Mouse (Mus musculus): Measurements from ENCODE around the gene Fam189a1.

Gene Fam189a1

DNA sequence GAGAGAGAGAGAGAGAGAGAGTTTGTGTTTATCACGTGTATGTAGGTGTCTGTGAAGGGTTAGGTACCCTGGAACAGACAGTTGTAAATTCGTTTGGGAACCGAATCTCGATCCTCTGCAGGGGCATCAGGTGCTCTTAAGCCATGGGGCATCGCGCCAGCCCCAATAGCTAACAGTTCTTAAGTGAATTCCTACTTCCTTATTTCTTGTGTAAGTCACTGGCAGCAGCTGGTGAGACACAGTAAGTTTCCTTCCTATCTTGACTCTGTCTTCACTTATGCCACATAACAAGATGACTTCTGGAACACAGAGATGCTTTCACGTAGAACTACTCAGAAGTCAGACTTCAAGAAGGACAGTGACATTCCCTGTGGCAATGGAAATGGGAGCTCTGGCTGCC is 275.0 kb downstream of the Fam189a1 start:
- Histone ChIP-seq H3K27me3 (ENCODE audit: control insufficient read depth, insufficient read depth, low read length, poor library complexity, severe bottlenecking) (no peaks in the 10 kb centered on the region), H3K36me3 (ENCODE audit: control insufficient read depth, insufficient read depth, low read length, poor library complexity, severe bottlenecking) (no peaks in the 10 kb centered on the region)
- peak; percentile 22 for DNase-seq (ENCODE audit: low read depth, low spot score)

DNA sequence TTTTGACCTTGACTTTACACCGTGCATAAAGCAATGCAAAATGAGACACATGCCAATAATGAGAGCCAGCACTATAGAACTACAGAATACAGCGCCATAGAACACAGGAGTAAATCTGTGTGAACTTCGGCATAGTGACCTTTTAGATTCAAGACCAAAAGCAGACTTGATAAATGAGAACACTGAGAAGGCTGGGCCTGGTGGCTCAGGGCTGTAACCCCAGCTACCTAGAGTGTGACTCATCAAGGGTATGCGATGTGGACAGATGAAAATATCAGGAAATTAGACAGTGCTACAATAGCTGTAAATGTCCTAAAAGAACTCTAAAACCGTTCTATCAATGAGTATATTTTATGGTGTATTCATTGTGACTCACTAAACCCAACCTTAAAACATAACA is 276.0 kb downstream of the Fam189a1 start:
- Histone ChIP-seq H3K36me3 (ENCODE audit: control insufficient read depth, insufficient read depth, low read length, poor library complexity, severe bottlenecking) (no peaks in the 10 kb centered on the region), H3K27me3 (ENCODE audit: control insufficient read depth, insufficient read depth, low read length, poor library complexity, severe bottlenecking) (no peaks in the 10 kb centered on the region)
- DNase-seq (ENCODE audit: low read depth, low spot score): no peak

DNA sequence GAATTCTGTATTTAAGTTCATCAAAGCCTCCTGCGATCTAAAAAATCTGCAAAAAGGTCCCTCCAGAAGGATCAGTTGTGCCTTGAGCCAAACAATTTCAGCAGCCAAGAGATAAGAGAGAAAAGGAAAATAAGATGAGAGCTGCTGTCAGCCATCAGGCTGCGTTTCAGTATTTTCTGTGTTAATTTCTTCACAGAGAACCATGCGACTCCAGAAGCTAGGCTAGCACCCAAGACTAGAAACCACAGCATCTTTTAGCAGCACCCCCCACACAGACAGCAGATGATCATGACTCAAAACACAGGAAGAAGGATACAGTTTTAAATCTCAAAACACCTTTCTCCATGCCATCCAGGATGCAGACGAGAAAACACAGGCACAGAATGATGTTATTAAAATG is 281.4 kb downstream of the Fam189a1 start:
- H3K36me3 ChIP-seq (ENCODE audit: control insufficient read depth, insufficient read depth, low read length, poor library complexity, severe bottlenecking): no peaks in the 10 kb centered on the region; the same call in 1 of the 2 replicates
- no peak for DNase-seq (ENCODE audit: low read depth, low spot score)
- H3K27me3 ChIP-seq (ENCODE audit: control insufficient read depth, insufficient read depth, low read length, poor library complexity, severe bottlenecking): no peaks in the 10 kb centered on the region

DNA sequence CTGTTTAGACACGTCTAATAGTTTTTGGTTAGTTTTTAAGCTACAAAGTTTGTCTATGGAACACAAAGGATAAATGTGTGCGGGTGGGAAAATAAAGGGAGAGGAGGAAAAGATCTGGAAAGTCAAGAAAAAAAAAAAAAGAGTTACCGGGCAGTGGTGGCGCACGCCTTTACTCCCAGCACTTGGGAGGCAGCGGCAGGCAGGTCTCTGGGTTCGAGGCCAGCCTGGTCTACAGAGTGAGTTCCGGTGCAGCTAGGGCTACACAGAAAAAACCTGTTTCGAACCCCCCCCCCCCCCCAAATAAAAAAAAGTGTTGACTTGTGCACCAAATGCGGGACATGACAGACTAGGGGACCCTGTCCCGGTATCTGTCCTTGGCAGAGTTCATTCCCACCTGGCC is 283.1 kb downstream of the Fam189a1 start:
- Histone ChIP-seq H3K27me3 (ENCODE audit: control insufficient read depth, insufficient read depth, low read length, poor library complexity, severe bottlenecking) (no peaks in the 10 kb centered on the region), H3K36me3 (ENCODE audit: control insufficient read depth, insufficient read depth, low read length, poor library complexity, severe bottlenecking) (no peaks in the 10 kb centered on the region; the same call in 1 of the 2 replicates)
- no peak for DNase-seq (ENCODE audit: low read depth, low spot score)

- Histone ChIP-seq H3K36me3 (ENCODE audit: control insufficient read depth, insufficient read depth, low read length, poor library complexity, severe bottlenecking) (no peaks in the 10 kb centered on the region; the same call in 1 of the 2 replicates), H3K27me3 (ENCODE audit: control insufficient read depth, insufficient read depth, low read length, poor library complexity, severe bottlenecking) (no peaks in the 10 kb centered on the region)
- peak; percentile 96 for DNase-seq (ENCODE audit: low read depth, low spot score)
Observed at GRCm38 (mm10) chr7:64872743-64873241, 283.6 kb downstream of the Fam189a1 start, which contains the start of gene Nsmce3. TSS of gene Nsmce3 (minus strand) at chr7:64872997.

GRCm38 (mm10) chr7:64871987-64872742 is 284.2 kb downstream of the Fam189a1 start:
- Histone ChIP-seq H3K27me3 (ENCODE audit: control insufficient read depth, insufficient read depth, low read length, poor library complexity, severe bottlenecking) (no peaks in the 10 kb centered on the region), H3K36me3 (ENCODE audit: control insufficient read depth, insufficient read depth, low read length, poor library complexity, severe bottlenecking) (no peaks in the 10 kb centered on the region; the same call in 1 of the 2 replicates)
- peak; percentile 4 for DNase-seq (ENCODE audit: low read depth, low spot score)

- no peak for DNase-seq (ENCODE audit: low read depth, low spot score)
- no peaks in the 10 kb centered on the region for H3K27me3 ChIP-seq (ENCODE audit: control insufficient read depth, insufficient read depth, low read length, poor library complexity, severe bottlenecking)
- no peaks in the 10 kb centered on the region; the same call in 1 of the 2 replicates for H3K36me3 ChIP-seq (ENCODE audit: control insufficient read depth, insufficient read depth, low read length, poor library complexity, severe bottlenecking)
Observed at GRCm38 (mm10) chr7:64869549-64870065, 286.8 kb downstream of the Fam189a1 start.

- H3K36me3 ChIP-seq (ENCODE audit: control insufficient read depth, insufficient read depth, low read length, poor library complexity, severe bottlenecking): no peaks in the 10 kb centered on the region
- no peak for DNase-seq (ENCODE audit: low read depth, low spot score)
- no peaks in the 10 kb centered on the region for H3K27me3 ChIP-seq (ENCODE audit: control insufficient read depth, insufficient read depth, low read length, poor library complexity, severe bottlenecking)
Observed at GRCm38 (mm10) chr7:64863538-64863937, 292.8 kb downstream of the Fam189a1 start.

- DNase-seq (ENCODE audit: low read depth, low spot score): no peak
- Histone ChIP-seq H3K36me3 (ENCODE audit: control insufficient read depth, insufficient read depth, low read length, poor library complexity, severe bottlenecking) (no peaks in the 10 kb centered on the region), H3K27me3 (ENCODE audit: control insufficient read depth, insufficient read depth, low read length, poor library complexity, severe bottlenecking) (no peaks in the 10 kb centered on the region)
Observed at GRCm38 (mm10) chr7:64862978-64863377, 293.4 kb downstream of the Fam189a1 start.

GRCm38 (mm10) chr7:64856526-64857082 is 299.8 kb downstream of the Fam189a1 start:
- Histone ChIP-seq H3K36me3 (ENCODE audit: control insufficient read depth, insufficient read depth, low read length, poor library complexity, severe bottlenecking) (no peaks in the 10 kb centered on the region), H3K27me3 (ENCODE audit: control insufficient read depth, insufficient read depth, low read length, poor library complexity, severe bottlenecking) (no peaks in the 10 kb centered on the region)
- DNase-seq (ENCODE audit: low read depth, low spot score): no peak

DNA sequence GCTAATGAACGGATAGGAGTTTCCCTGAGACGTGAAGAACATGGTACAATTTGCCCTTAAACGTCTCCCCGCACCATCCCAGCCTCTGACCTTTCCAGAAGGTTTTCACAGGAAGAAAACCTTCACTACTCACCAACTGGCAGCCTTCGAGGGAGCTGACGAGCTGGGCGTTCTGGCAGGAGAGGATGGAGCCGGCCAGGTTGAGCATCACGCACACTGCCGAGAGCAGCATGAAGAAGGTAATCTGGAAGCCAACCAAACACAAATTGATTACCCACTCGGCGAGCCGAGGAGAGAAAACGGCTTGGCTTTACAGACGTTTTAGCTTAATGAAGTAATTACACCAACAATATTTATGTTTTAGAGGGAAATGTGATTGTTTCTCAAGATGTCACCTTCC is 300.4 kb downstream of the Fam189a1 start:
- no peaks in the 10 kb centered on the region for H3K36me3 ChIP-seq (ENCODE audit: control insufficient read depth, insufficient read depth, low read length, poor library complexity, severe bottlenecking)
- H3K27me3 ChIP-seq (ENCODE audit: control insufficient read depth, insufficient read depth, low read length, poor library complexity, severe bottlenecking): no peaks in the 10 kb centered on the region
- no peak for DNase-seq (ENCODE audit: low read depth, low spot score)

DNA sequence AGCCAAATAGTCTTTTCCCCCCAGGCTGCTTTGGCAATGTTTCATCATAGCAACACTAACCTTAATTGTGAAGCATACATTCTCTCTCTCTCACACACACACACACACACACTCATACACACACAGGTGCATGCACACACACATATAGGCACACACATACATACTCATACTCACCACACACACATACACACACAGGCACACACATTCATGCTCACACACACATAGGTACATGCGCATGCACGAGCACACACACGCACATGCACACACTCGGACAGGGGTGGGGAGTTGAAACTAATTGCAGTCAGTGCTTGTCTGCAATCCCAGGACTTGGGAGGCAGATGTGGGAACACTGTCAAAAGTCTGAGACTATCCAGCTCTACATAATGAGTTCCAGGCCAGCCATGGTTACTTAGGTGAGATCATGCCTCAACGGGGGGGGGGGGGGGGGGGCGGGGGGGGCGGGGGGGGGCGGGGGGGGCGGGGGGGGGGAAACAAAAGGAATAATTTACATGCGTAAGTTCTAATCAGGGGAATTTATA is 300.9 kb downstream of the Fam189a1 start:
- Histone ChIP-seq H3K27me3 (ENCODE audit: control insufficient read depth, insufficient read depth, low read length, poor library complexity, severe bottlenecking) (no peaks in the 10 kb centered on the region), H3K36me3 (ENCODE audit: control insufficient read depth, insufficient read depth, low read length, poor library complexity, severe bottlenecking) (no peaks in the 10 kb centered on the region)
- DNase-seq (ENCODE audit: low read depth, low spot score): no peak

GRCm38 (mm10) chr7:64850791-64851190 is 305.6 kb downstream of the Fam189a1 start:
- no peaks in the 10 kb centered on the region for H3K36me3 ChIP-seq (ENCODE audit: control insufficient read depth, insufficient read depth, low read length, poor library complexity, severe bottlenecking)
- H3K27me3 ChIP-seq (ENCODE audit: control insufficient read depth, insufficient read depth, low read length, poor library complexity, severe bottlenecking): no peaks in the 10 kb centered on the region
- peak; percentile 12 for DNase-seq (ENCODE audit: low read depth, low spot score)

- Histone ChIP-seq H3K27me3 (ENCODE audit: control insufficient read depth, insufficient read depth, low read length, poor library complexity, severe bottlenecking) (no peaks in the 10 kb centered on the region), H3K36me3 (ENCODE audit: control insufficient read depth, insufficient read depth, low read length, poor library complexity, severe bottlenecking) (no peaks in the 10 kb centered on the region)
- no peak for DNase-seq (ENCODE audit: low read depth, low spot score)
Observed at GRCm38 (mm10) chr7:64847366-64847899, 308.9 kb downstream of the Fam189a1 start.

DNA sequence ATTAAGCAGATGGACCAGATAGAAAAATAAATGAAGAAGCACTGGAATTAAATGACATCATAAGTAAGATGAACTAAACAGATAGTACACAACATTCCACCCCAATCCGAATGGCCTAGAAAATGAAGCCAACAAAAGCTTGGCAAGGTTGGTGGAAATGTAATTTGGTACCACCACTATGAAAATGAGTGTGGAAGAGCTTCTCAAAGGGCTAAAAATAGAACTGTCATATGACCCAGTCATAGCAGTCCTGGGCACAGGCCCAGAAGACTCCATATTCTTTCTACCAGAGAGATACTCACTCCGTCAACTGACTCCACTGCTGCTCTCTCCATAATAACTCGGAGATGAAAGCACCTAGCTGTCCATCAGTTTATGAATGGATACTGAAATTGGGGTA is 310.3 kb downstream of the Fam189a1 start:
- Histone ChIP-seq H3K36me3 (ENCODE audit: control insufficient read depth, insufficient read depth, low read length, poor library complexity, severe bottlenecking) (no peaks in the 10 kb centered on the region), H3K27me3 (ENCODE audit: control insufficient read depth, insufficient read depth, low read length, poor library complexity, severe bottlenecking) (no peaks in the 10 kb centered on the region)
- no peak for DNase-seq (ENCODE audit: low read depth, low spot score)

All from splenic B cell, adult 2 months (primary cell).